Mouse (Mus musculus) embryonic facial prominence, embryonic 11.5 days (tissue): Measurements from ENCODE around the gene Auh. TPM values are rescaled to one million over a fixed set of nuclear protein-coding genes. Genes with fewer than 3 reads are reported as not detected.
A peak's percentile ranks its signal among the peaks of the same experiment; 100 is the strongest.

Experiments
- ATAC-seq: fragments of 200-750 bp; cut with Nextera tagmentation; replicated peaks from 2 replicates; pipeline ENCODE4 v1.8.0; 2017; ENCODE audit warnings: low read depth; ENCODE audit not compliant: insufficient number of reproducible peaks, low FRiP score, low TSS enrichment
- DNase-seq: peaks from one replicate; pipeline ENCODE4 v3.0.0-alpha.2; 2015; ENCODE audit warnings: low spot score
- H3K27ac ChIP-seq: fragments of 300-500 bp; sonication (generic); replicated peaks from 2 replicates; pipeline ENCODE4 v1.5.1; 2014; ENCODE audit warnings: mild to moderate bottlenecking, low read depth, low read length, control low read depth
- H3K27me3 ChIP-seq: fragments of 300-500 bp; sonication (generic); 2 replicates; pipeline ENCODE4 v1.6.1; 2014; ENCODE audit warnings: mild to moderate bottlenecking, low read length, moderate library complexity, mixed read lengths; ENCODE audit not compliant: control insufficient read depth, insufficient read depth
- H3K36me3 ChIP-seq: fragments of 300-500 bp; sonication (generic); replicated peaks from 2 replicates; pipeline ENCODE4 v1.6.1; 2014; ENCODE audit warnings: low read depth, mild to moderate bottlenecking, low read length, moderate library complexity, mixed read lengths; ENCODE audit not compliant: control insufficient read depth, insufficient read depth
- H3K4me1 ChIP-seq: fragments of 300-500 bp; sonication (generic); 2 replicates; pipeline ENCODE4 v1.6.1; 2014; ENCODE audit warnings: low read length, mixed read lengths; ENCODE audit not compliant: control insufficient read depth, insufficient read depth
- H3K4me2 ChIP-seq: fragments of 300-500 bp; sonication (generic); 2 replicates; pipeline ENCODE4 v1.6.1; 2014; ENCODE audit warnings: low read depth, mild to moderate bottlenecking, control low read depth, low read length, moderate library complexity
- H3K4me3 ChIP-seq: fragments of 300-500 bp; sonication (generic); 2 replicates; pipeline ENCODE4 v1.5.1; 2014; ENCODE audit warnings: low read depth, low read length, control low read depth
- H3K9ac ChIP-seq: fragments of 300-500 bp; sonication (generic); replicated peaks from 2 replicates; pipeline ENCODE4 v1.6.1; 2014; ENCODE audit warnings: mild to moderate bottlenecking, control low read depth, low read length
- H3K9me3 ChIP-seq: fragments of 300-500 bp; sonication (generic); replicated peaks from 2 replicates; pipeline ENCODE4 v1.6.1; 2016; ENCODE audit warnings: mild to moderate bottlenecking, low read length, inconsistent platforms, mixed read lengths; ENCODE audit not compliant: control insufficient read depth
- WGBS: fragments of 180-500 bp; shearing (Covaris S2); extraction: QIAGEN DNeasy Blood & Tissue Kit; methylation state at CpG from one replicate; pipeline ENCODE4 v1.1.7; 2014; 5-methylcytosine and 5-hydroxymethylcytosine counted together
- polyA plus RNA-seq: library from polyadenylated mRNA; unstranded; fragments of >200 nt; fragmentation: Nextera tagmentation; extraction: Ambion mirVana; gene quantifications from 2 replicates; pipeline ENCODE4 v1.2.1, GENCODE M21; 2014

Auh gene
- polyA plus RNA-seq, 1 experiment from 2014 or later: 33.1 TPM

- ATAC-seq (no peak), DNase-seq (no peak)
- no peak overlapping the region for H3K4me3 ChIP-seq
- no peak overlapping the region for H3K27ac ChIP-seq
- H3K36me3 ChIP-seq: no peaks in the 10 kb centered on the region
- no peaks in the 10 kb centered on the region for H3K9me3 ChIP-seq
- H3K9ac ChIP-seq: no peak overlapping the region
- 72% methylated on average over 3 of the region's 3 CpGs for WGBS
- H3K4me1 ChIP-seq: no peaks in the 10 kb centered on the region
- H3K27me3 ChIP-seq: no peaks in the 10 kb centered on the region
- H3K4me2 ChIP-seq: no peak overlapping the region
Measured at GRCm38 (mm10) chr13:52813750-52814149, 115.7 kb downstream of the Auh start.

- 72% methylated on average over 16 of the region's 16 CpGs for WGBS
- DNase-seq: no peak
- ATAC-seq: 0 out of 2 replicates have a peak, but pooled peaks have one; percentile 9
Measured at GRCm38 (mm10) chr13:52812549-52813515, 116.6 kb downstream of the Auh start.

GRCm38 (mm10) chr13:52807722-52808121 lies 121.8 kb downstream of the Auh start:
- no peak overlapping the region for H3K27ac ChIP-seq

More at GRCm38 (mm10) chr13:52812549-52813515, 116.6 kb downstream of the Auh start:
- no peaks in the 10 kb centered on the region for H3K4me1 ChIP-seq
- H3K4me2 ChIP-seq: no peak overlapping the region
- H3K27ac ChIP-seq: no peak overlapping the region
- no peaks in the 10 kb centered on the region for H3K9me3 ChIP-seq
- no peak overlapping the region for H3K4me3 ChIP-seq
- H3K36me3 ChIP-seq: no peaks in the 10 kb centered on the region
- no peak overlapping the region for H3K9ac ChIP-seq
- H3K27me3 ChIP-seq: no peaks in the 10 kb centered on the region

GRCm38 (mm10) chr13:52806029-52806428 lies 123.5 kb downstream of the Auh start:
- no peaks in the 10 kb centered on the region for H3K9me3 ChIP-seq
- WGBS: 59% methylated on average over 4 of the region's 4 CpGs
- H3K4me3 ChIP-seq: no peak overlapping the region
- no peak for DNase-seq
- H3K36me3 ChIP-seq: no peaks in the 10 kb centered on the region
- no peak for ATAC-seq
- no peak overlapping the region for H3K27ac ChIP-seq
- no peak overlapping the region for H3K4me2 ChIP-seq
- H3K9ac ChIP-seq: no peak overlapping the region
- no peaks in the 10 kb centered on the region for H3K4me1 ChIP-seq
- no peaks in the 10 kb centered on the region for H3K27me3 ChIP-seq

More at GRCm38 (mm10) chr13:52807722-52808121, 121.8 kb downstream of the Auh start:
- Histone ChIP-seq H3K27me3 (no peaks in the 10 kb centered on the region), H3K9ac (no peak overlapping the region), H3K9me3 (no peaks in the 10 kb centered on the region), H3K4me1 (no peaks in the 10 kb centered on the region), H3K36me3 (no peaks in the 10 kb centered on the region), H3K4me2 (no peak overlapping the region), H3K4me3 (no peak overlapping the region)
- no peak for ATAC-seq
- no peak for DNase-seq
- 90% methylated on average over 11 of the region's 11 CpGs for WGBS

- 60% methylated on average over 6 of the region's 6 CpGs for WGBS
- no peaks in the 10 kb centered on the region for H3K27me3 ChIP-seq
- DNase-seq (no peak), ATAC-seq (no peak)
- no peak overlapping the region for H3K4me2 ChIP-seq
- H3K27ac ChIP-seq: no peak overlapping the region
- no peaks in the 10 kb centered on the region for H3K4me1 ChIP-seq
- H3K9ac ChIP-seq: no peak overlapping the region
- no peak overlapping the region for H3K4me3 ChIP-seq
- no peaks in the 10 kb centered on the region for H3K9me3 ChIP-seq
- H3K36me3 ChIP-seq: no peaks in the 10 kb centered on the region
Measured at GRCm38 (mm10) chr13:52805581-52805980, 123.9 kb downstream of the Auh start.

GRCm38 (mm10) chr13:52802482-52802881 lies 127.0 kb downstream of the Auh start:
- Histone ChIP-seq H3K4me2 (no peak overlapping the region), H3K27me3 (no peaks in the 10 kb centered on the region), H3K9ac (no peak overlapping the region), H3K27ac (no peak overlapping the region), H3K4me3 (no peak overlapping the region), H3K36me3 (no peaks in the 10 kb centered on the region), H3K4me1 (no peaks in the 10 kb centered on the region), H3K9me3 (no peaks in the 10 kb centered on the region)
- DNase-seq (no peak), ATAC-seq (no peak)
- 64% methylated on average over 4 of the region's 4 CpGs for WGBS

GRCm38 (mm10) chr13:52800687-52801341 lies 128.7 kb downstream of the Auh start:
- WGBS: 50% methylated on average over 4 of the region's 4 CpGs
- no peak overlapping the region for H3K4me2 ChIP-seq
- no peaks in the 10 kb centered on the region for H3K36me3 ChIP-seq
- no peak overlapping the region for H3K27ac ChIP-seq
- no peak for DNase-seq
- ATAC-seq: no peak
- no peaks in the 10 kb centered on the region for H3K9me3 ChIP-seq
- no peaks in the 10 kb centered on the region for H3K27me3 ChIP-seq
- no peak overlapping the region for H3K9ac ChIP-seq
- no peak overlapping the region for H3K4me3 ChIP-seq
- H3K4me1 ChIP-seq: no peaks in the 10 kb centered on the region

GRCm38 (mm10) chr13:52800091-52800490 lies 129.4 kb downstream of the Auh start:
- Histone ChIP-seq H3K27me3 (no peaks in the 10 kb centered on the region), H3K4me3 (no peak overlapping the region), H3K9ac (no peak overlapping the region), H3K27ac (no peak overlapping the region), H3K4me2 (no peak overlapping the region), H3K9me3 (no peaks in the 10 kb centered on the region), H3K36me3 (no peaks in the 10 kb centered on the region), H3K4me1 (no peaks in the 10 kb centered on the region)
- ATAC-seq: no peak
- 84% methylated on average over 2 of the region's 2 CpGs for WGBS
- DNase-seq: no peak
